Mouse (Mus musculus): Measurements from ENCODE around the gene Ccdc39. TPM values are rescaled to one million over a fixed set of nuclear protein-coding genes. Genes with fewer than 3 reads are reported as not detected.

The Ccdc39 gene
- polyA plus RNA-seq (2014; fragmentation: Nextera tagmentation; extraction: Ambion mirVana), result 6.4 and 6.7 TPM in 2 replicates

DNA sequence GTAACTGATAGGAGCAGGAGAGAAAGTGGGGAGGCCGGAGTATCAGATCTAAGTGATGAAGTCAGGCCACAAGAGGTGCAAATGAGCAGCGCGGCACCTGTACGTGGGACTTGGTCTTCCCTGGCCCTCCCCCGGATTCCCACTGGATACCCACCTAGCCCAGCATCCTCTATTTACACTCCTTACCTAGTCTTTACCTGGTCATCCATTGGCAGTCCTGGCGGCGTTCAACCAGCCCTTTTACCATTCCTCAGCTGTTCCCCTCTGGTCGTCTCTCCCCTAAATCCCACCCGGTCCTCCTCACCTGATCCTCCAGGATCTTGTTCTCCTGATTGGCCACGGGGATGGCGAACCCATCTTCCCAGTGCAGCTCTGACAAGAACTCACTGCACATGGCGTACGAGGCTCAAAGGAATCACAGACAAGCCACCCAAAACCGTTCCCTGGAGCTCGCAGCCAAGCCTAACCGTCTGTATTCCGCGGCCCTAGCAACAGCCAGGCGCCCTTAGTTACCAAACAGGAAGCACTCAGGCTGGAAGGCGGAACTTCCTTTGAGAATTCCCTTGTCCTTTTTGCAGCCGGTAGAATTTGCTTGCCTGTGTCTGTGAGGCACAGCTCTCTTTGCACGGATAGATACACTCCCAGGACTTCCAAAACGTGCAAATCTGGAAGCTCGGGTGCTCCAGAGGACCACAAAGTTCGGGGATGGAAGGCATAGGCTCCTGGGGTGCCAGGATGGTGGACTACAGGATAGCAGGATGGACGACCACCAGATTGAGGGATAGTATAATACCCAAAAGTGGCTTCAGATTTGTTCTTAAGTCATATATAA is at the start of gene Ccdc39:
Gene Ccdc39 (minus strand): TSS at position 510 of the 832 bp plus-strand sequence.
- peak; percentile 84 for DNase-seq (ENCODE audit: low spot score)
- ATAC-seq (ENCODE audit: insufficient number of reproducible peaks, low FRiP score, low TSS enrichment, low read depth), result peak; percentile 77; the same call in 1 of the 2 replicates
- Histone ChIP-seq H3K9ac (ENCODE audit: low read length) (peak within 1 kb of the TSS; percentile 63), H3K36me3 (ENCODE audit: control insufficient read depth, insufficient read depth, low read length) (no peaks in the 10 kb centered on the region), H3K9me3 (ENCODE audit: control insufficient read depth, low read length) (no peaks in the 10 kb centered on the region), H3K4me3 (ENCODE audit: low read depth, low read length) (peak within 1 kb of the TSS; percentile 48), H3K4me1 (ENCODE audit: control insufficient read depth, insufficient read depth, low read length) (0 out of 2 replicates have a peak, but pooled peaks cover 3% of the 10 kb centered on the region), H3K27ac (replicated peaks; ENCODE audit: low read depth, low read length) (no peak within 1 kb of the TSS), H3K4me2 (ENCODE audit: low read depth, severe bottlenecking) (peak within 1 kb of the TSS; percentile 82), H3K27me3 (ENCODE audit: control insufficient read depth, insufficient read depth, low read length) (no peaks in the 10 kb centered on the region)
- WGBS, result 7% methylated on average over 26 of the region's 26 CpGs

DNA sequence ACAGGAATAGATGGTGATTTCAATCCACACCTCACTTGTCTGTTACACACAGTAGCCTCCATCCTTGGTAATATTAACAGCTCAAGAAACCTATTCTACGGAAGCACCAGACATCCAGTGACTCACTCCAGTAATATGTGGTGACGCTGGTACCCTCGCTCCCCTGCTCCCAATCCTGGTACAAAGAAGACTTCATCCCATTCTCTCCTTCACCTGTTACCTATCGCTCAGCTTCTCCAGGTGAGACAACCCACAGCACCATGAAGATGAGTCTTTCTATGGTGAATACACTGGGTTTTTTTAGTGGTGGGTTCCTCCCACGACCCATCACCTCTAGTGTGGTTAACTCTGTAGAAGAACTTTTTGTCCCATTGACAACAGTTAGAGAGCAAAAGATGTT is 49.3 kb upstream of the Ccdc39 start:
- no peaks in the 10 kb centered on the region for H3K9me3 ChIP-seq (ENCODE audit: control insufficient read depth, low read length)
- no peaks in the 10 kb centered on the region for H3K36me3 ChIP-seq (ENCODE audit: control insufficient read depth, insufficient read depth, low read length)
- no peak overlapping the region for H3K9ac ChIP-seq (ENCODE audit: low read length)
- H3K4me3 ChIP-seq (ENCODE audit: low read depth, low read length), result no peak overlapping the region
- no peaks in the 10 kb centered on the region for H3K4me1 ChIP-seq (ENCODE audit: control insufficient read depth, insufficient read depth, low read length)
- ATAC-seq (ENCODE audit: insufficient number of reproducible peaks, low FRiP score, low TSS enrichment, low read depth) (no peak), DNase-seq (ENCODE audit: low spot score) (no peak)
- 92% methylated on average over 5 of the region's 5 CpGs for WGBS
- no peak overlapping the region for H3K27ac ChIP-seq (replicated peaks; ENCODE audit: low read depth, low read length)
- H3K27me3 ChIP-seq (ENCODE audit: control insufficient read depth, insufficient read depth, low read length), result no peaks in the 10 kb centered on the region
- no peak overlapping the region for H3K4me2 ChIP-seq (ENCODE audit: low read depth, severe bottlenecking)

DNA sequence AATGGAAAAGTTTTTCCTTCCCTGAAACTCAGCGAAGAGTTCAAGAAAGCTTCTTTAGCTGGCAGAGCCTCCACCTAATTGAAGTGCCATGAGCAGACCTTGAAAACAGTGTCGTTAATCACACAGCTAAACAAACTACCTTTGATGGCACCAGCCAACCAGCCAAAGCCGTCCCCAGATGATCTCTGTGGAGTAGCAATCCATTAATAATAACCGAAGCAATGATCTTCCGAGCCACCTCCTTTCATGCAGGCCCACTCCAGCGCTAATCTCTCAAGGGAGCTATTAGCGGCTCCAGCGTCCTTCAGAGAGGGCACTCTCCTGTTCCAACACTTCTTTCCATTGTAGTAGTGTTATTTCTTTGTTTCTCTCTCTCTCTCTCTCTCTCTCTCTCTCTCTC is 43.3 kb upstream of the Ccdc39 start:
- Histone ChIP-seq H3K27me3 (ENCODE audit: control insufficient read depth, insufficient read depth, low read length) (no peaks in the 10 kb centered on the region), H3K4me3 (ENCODE audit: low read depth, low read length) (no peak overlapping the region), H3K9ac (ENCODE audit: low read length) (no peak overlapping the region), H3K4me1 (ENCODE audit: control insufficient read depth, insufficient read depth, low read length) (no peaks in the 10 kb centered on the region), H3K27ac (replicated peaks; ENCODE audit: low read depth, low read length) (no peak overlapping the region), H3K4me2 (ENCODE audit: low read depth, severe bottlenecking) (no peak overlapping the region), H3K9me3 (ENCODE audit: control insufficient read depth, low read length) (no peaks in the 10 kb centered on the region), H3K36me3 (ENCODE audit: control insufficient read depth, insufficient read depth, low read length) (no peaks in the 10 kb centered on the region)
- WGBS, result 24% methylated on average over 8 of the region's 8 CpGs
- DNase-seq (ENCODE audit: low spot score) (no peak), ATAC-seq (ENCODE audit: insufficient number of reproducible peaks, low FRiP score, low TSS enrichment, low read depth) (no peak)

DNA sequence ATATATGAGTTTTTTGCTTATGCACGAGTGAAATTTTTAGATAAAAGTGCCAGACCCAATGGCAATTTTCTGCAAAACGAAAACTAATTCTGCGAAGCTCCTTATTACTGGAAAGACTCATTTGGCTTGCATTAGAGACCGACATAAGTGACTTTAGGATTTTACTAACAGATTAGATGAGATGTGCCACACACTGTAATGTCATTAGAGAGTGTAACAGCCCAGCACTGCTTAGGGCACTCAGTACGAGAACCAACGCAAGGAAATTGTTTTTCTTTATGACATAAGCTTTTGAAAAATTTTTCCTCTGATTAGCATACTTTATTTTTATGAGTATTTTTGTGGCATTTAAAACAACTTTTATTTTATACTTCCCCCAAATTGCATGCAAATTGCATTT is 39.0 kb upstream of the Ccdc39 start:
- Histone ChIP-seq H3K36me3 (ENCODE audit: control insufficient read depth, insufficient read depth, low read length) (no peaks in the 10 kb centered on the region), H3K9ac (ENCODE audit: low read length) (no peak overlapping the region), H3K4me1 (ENCODE audit: control insufficient read depth, insufficient read depth, low read length) (no peaks in the 10 kb centered on the region), H3K9me3 (ENCODE audit: control insufficient read depth, low read length) (no peaks in the 10 kb centered on the region), H3K27ac (replicated peaks; ENCODE audit: low read depth, low read length) (no peak overlapping the region), H3K4me3 (ENCODE audit: low read depth, low read length) (no peak overlapping the region), H3K4me2 (ENCODE audit: low read depth, severe bottlenecking) (no peak overlapping the region), H3K27me3 (ENCODE audit: control insufficient read depth, insufficient read depth, low read length) (no peaks in the 10 kb centered on the region)
- 90% methylated on average over 6 of the region's 6 CpGs for WGBS
- DNase-seq (ENCODE audit: low spot score) (no peak), ATAC-seq (ENCODE audit: insufficient number of reproducible peaks, low FRiP score, low TSS enrichment, low read depth) (no peak)

DNA sequence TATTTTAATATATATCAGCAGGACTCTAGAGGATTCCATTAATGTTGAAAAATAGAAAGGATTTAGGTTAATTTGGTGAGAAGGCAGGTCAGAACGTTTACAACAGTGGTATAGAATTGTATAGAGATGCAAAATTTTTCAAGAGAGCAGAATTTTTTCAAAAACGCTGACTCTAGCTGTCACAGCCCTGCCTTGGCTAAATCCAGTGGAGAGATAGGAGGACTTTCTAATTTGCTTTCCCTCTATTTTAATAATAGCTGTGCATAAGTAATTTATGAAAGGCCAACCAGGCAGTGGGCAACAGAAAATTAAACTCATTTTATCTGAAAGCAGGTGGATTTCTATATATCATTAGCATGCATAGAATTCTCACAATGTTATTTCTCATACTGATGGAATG is 38.6 kb upstream of the Ccdc39 start:
- H3K4me1 ChIP-seq (ENCODE audit: control insufficient read depth, insufficient read depth, low read length), result no peaks in the 10 kb centered on the region
- DNase-seq (ENCODE audit: low spot score), result no peak
- H3K9ac ChIP-seq (ENCODE audit: low read length), result no peak overlapping the region
- H3K9me3 ChIP-seq (ENCODE audit: control insufficient read depth, low read length), result no peaks in the 10 kb centered on the region
- no peaks in the 10 kb centered on the region for H3K36me3 ChIP-seq (ENCODE audit: control insufficient read depth, insufficient read depth, low read length)
- H3K27me3 ChIP-seq (ENCODE audit: control insufficient read depth, insufficient read depth, low read length), result no peaks in the 10 kb centered on the region
- no peak overlapping the region for H3K27ac ChIP-seq (replicated peaks; ENCODE audit: low read depth, low read length)
- H3K4me3 ChIP-seq (ENCODE audit: low read depth, low read length), result no peak overlapping the region
- WGBS, result 79% methylated on average over 2 of the region's 2 CpGs
- H3K4me2 ChIP-seq (ENCODE audit: low read depth, severe bottlenecking), result no peak overlapping the region
- ATAC-seq (ENCODE audit: insufficient number of reproducible peaks, low FRiP score, low TSS enrichment, low read depth), result no peak

DNA sequence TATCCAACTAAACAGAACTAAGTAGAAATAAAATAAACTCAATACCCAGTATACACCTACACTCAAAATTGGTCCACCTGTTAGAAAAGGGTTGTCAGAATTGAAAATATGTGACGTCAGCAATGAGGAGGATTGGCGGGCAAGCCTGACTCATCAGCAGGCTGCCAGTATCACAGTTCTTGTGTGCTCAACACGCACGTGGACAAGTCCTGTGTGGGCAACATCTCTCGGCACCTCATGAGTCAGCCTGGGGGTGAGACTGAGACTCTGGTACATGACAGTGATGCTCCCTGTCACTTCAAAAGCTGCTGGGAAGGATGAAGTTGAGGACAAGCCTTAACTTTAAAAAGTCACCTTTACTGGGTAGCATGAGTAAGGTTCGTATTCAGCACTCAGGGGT is 34.6 kb upstream of the Ccdc39 start:
- Histone ChIP-seq H3K27ac (replicated peaks; ENCODE audit: low read depth, low read length) (no peak overlapping the region), H3K27me3 (ENCODE audit: control insufficient read depth, insufficient read depth, low read length) (no peaks in the 10 kb centered on the region), H3K4me3 (ENCODE audit: low read depth, low read length) (no peak overlapping the region), H3K9ac (ENCODE audit: low read length) (no peak overlapping the region), H3K36me3 (ENCODE audit: control insufficient read depth, insufficient read depth, low read length) (no peaks in the 10 kb centered on the region), H3K4me1 (ENCODE audit: control insufficient read depth, insufficient read depth, low read length) (no peaks in the 10 kb centered on the region), H3K4me2 (ENCODE audit: low read depth, severe bottlenecking) (no peak overlapping the region), H3K9me3 (ENCODE audit: control insufficient read depth, low read length) (no peaks in the 10 kb centered on the region)
- DNase-seq (ENCODE audit: low spot score) (no peak), ATAC-seq (ENCODE audit: insufficient number of reproducible peaks, low FRiP score, low TSS enrichment, low read depth) (no peak)
- 89% methylated on average over 6 of the region's 6 CpGs for WGBS

DNA sequence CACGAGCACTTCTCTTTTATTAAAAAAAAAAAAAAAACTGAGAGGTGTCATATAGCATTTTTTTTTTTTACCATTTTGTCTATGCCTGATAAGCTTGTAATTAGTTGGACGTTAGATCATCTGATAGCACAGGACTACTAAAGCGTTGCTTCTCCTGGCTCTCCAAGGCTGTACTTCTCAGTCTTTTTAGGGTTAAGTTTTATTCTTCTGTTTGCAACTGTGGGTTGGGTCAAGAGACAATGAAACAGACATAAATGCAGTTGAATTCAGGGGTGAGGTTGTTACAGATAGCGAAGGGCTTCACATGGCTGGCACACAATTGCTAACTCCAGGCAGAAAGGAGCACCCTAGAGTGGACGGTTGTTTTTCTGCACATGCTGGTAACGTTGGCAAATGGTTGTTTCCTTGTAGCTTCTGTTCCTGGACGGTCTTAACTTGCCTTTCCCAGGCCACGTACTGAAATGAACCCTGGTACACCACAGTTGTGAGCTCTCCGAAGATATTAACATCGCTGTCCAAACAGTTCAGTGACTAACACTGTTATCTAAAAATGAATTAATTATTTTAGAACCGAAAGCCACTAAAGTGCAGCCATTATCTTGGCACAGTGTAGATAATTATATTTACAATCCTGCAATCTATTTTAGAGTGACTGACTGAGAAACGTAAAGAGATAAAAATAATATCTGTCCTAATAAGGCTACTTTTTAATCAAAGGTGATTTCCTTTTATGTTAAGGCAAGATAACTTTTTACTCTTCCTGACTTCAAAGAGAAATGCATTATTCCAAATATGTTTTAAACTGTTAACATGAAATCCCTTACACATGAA is 30.6 kb upstream of the Ccdc39 start:
- Histone ChIP-seq H3K4me3 (ENCODE audit: low read depth, low read length) (no peak overlapping the region), H3K36me3 (ENCODE audit: control insufficient read depth, insufficient read depth, low read length) (no peaks in the 10 kb centered on the region), H3K27me3 (ENCODE audit: control insufficient read depth, insufficient read depth, low read length) (no peaks in the 10 kb centered on the region), H3K4me2 (ENCODE audit: low read depth, severe bottlenecking) (no peak overlapping the region), H3K27ac (replicated peaks; ENCODE audit: low read depth, low read length) (no peak overlapping the region), H3K9me3 (ENCODE audit: control insufficient read depth, low read length) (no peaks in the 10 kb centered on the region), H3K4me1 (ENCODE audit: control insufficient read depth, insufficient read depth, low read length) (no peaks in the 10 kb centered on the region), H3K9ac (ENCODE audit: low read length) (no peak overlapping the region)
- ATAC-seq (ENCODE audit: insufficient number of reproducible peaks, low FRiP score, low TSS enrichment, low read depth), result no peak
- no peak for DNase-seq (ENCODE audit: low spot score)
- WGBS, result 82% methylated on average over 12 of the region's 12 CpGs

DNA sequence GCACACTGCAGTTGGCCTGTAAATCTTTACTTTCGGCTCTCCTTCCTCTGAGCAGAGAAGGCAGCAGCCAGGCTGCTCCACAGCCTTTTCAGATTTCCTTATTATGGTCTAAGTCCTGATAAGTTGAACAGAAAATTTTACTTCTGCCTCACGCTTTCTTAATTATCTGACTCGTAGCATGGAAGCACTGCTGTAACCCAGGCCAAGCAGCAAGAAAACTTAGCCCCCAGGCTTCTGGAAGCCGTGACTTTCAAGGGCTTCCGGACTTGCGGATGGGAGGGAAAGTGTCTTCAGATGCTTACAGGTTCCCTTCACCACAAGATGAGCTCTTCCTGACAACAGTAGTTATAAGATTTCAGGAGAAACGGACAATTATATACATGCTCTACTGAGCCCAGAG is 29.7 kb upstream of the Ccdc39 start:
- H3K36me3 ChIP-seq (ENCODE audit: control insufficient read depth, insufficient read depth, low read length), result no peaks in the 10 kb centered on the region
- no peak overlapping the region for H3K4me3 ChIP-seq (ENCODE audit: low read depth, low read length)
- no peak overlapping the region for H3K9ac ChIP-seq (ENCODE audit: low read length)
- H3K9me3 ChIP-seq (ENCODE audit: control insufficient read depth, low read length), result no peaks in the 10 kb centered on the region
- H3K4me1 ChIP-seq (ENCODE audit: control insufficient read depth, insufficient read depth, low read length), result no peaks in the 10 kb centered on the region
- H3K27ac ChIP-seq (replicated peaks; ENCODE audit: low read depth, low read length), result no peak overlapping the region
- ATAC-seq (ENCODE audit: insufficient number of reproducible peaks, low FRiP score, low TSS enrichment, low read depth) (no peak), DNase-seq (ENCODE audit: low spot score) (no peak)
- no peaks in the 10 kb centered on the region for H3K27me3 ChIP-seq (ENCODE audit: control insufficient read depth, insufficient read depth, low read length)
- H3K4me2 ChIP-seq (ENCODE audit: low read depth, severe bottlenecking), result no peak overlapping the region
- WGBS, result 68% methylated on average over 7 of the region's 7 CpGs
